Mouse (Mus musculus): ENCODE data around the gene Zfp512.
"Not testable (repeated sequence)": the region's sequence is repeated elsewhere in the genome, so short reads cannot be mapped to it uniquely, and the experiment has no call there.

Zfp512 gene

DNA sequence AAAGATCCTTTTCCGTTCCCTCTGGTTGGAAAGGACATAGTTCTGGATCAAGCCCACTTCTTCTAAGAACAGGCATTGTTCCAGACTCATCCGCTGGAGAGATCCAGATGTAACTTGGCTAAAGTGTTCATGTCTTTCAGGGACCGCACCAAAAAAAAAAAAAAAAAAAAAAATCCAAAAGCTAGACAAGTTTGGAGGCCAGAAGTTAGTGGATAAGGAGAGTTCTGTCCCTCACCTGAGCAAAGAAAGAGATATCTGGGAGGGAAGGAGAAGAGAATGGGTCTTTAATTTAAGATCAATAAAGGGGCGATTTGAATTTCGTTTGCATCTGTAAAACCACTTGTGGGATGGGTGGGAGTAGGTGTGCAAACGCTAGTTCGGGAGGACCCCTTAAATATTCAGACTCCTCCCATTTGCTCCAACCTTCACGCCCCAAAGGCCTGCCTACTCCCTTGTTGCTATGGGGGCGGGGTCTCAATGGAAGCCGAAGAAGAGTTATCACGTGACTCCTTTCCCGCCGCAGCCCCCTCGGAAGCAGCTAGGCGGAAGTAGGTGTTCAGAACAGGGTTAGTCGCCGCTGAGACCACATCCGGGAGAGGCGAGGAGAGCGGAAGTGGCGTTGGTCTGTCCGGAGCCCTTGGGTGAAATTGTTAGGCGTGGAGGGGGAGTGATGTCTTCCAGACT lies at the start of gene Zfp512:
TSS of gene Zfp512 (plus strand) at position 554 of the 684 bp plus-strand sequence.
- DNase-seq (ENCODE audit: low spot score), result peak; percentile 73

DNA sequence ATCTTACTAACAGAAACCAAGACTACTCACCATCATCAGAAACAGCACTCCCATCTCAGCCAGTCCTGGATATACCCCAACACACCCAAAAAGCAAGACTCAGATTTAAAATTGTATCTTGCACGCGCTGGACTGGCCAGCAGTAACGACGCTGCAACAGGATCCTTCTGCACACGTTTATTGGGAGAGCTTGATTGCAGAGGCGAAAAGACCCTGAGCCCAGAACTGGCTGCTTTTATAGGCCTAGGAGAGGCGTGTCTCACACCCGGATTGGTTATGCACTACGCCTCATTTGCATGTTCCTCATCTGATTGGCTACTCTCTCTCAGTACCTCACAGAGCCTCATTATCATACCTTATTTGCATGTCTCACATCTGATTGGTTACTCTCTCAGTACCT lies 17.5 kb upstream of the Zfp512 start:
- not testable (repeated sequence) for DNase-seq (ENCODE audit: low spot score)

DNA sequence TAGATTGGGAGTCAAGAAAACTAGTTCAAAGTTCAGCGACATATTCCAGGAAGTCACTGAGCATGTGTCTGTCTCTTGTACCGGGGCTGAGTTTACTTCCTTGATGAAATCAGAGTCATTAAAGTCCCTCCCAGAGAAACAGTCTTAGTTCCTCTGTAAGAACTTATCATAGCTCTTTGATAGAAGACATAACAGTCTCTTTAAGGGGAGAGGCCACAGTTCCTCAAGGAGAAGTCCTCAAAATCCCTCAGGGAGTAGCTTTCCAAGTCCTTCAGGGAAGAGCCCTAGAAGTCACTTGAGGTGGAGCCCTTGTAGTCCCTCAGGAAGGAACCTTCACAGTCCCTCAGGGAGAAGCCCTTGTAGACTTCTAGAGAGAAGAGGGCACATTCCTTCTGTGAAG lies 895 bp upstream of the Zfp512 start:
- no peak for DNase-seq (ENCODE audit: low spot score)

DNA sequence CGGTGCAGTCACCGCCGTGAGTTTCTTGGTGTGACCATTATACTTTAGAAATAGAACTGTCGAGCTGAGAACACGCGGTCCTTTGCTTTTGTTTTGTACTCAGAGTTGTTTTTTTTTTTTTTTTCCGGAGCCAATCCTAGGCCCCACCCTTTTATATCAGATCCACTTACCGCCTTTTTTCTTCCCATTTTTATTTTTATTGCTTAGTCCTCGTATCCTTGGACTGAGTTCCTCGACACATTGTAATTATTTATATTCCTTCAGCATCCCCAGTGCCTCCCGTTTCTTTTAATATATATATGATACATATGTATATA lies 289 bp downstream of the Zfp512 start:
- DNase-seq (ENCODE audit: low spot score), result no peak

DNA sequence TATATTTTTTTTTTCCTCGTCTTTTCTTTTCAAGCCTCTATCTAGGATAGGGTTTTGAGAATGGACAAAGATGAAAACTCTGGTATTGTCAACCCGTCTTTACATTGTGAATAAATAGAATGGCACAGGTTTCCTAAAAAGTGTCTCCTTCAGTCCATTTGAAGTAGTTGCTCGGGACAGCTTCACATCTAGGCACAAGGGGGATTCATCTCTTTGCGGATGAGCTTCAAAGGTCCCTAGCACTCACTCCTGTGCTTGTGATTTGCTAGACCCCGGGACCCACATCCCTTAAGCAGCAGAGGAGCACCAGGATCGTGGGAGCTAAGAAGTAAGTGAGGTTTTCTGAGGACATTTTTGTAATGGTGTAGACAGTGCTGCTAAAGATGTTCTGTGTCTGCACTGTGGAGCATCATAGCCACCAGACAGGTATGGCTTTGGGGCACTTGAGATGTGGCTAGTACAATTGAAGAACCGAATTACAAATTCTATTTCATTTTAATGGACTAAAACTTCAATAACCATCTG lies 717 bp downstream of the Zfp512 start:
- no peak for DNase-seq (ENCODE audit: low spot score)

DNA sequence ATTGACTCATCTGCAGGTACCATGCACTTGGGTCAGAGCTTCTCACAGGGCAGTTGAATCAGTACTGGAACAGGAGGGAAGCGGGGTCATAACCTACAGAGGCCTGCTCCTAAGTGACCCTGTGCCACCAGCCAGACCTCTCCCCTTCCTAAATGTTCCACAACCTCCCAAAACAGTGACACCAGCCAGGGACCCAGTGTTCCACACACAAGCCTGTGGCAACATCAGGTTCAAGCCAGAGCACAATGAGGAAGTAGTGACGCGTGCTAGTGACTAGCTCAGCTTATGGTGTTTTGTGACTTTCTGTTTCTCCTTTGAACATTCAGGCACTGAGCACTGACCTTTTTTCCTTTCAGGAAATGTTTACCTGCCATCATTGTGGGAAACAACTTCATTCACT lies 15.6 kb downstream of the Zfp512 start:
- DNase-seq (ENCODE audit: low spot score), result no peak

DNA sequence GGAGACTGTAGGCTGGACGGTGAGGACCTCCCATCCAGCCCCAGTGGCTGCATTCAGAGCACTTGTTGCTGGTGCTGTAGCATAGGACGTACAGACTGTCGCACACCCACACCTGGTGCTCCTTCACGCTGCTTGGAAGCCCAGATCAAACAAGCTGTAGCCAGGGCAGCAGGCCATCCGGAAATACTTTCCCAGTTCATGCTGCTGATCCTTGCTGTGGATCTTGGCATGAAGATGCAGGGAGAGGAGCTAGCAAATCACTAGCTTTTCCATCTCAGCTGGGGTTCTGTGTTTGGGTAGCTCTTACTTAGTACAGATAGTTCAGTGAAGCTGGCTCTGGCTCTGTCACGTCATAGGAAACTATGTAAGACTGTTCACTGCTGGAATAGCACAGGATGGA lies 17.5 kb downstream of the Zfp512 start:
- no peak for DNase-seq (ENCODE audit: low spot score)

DNA sequence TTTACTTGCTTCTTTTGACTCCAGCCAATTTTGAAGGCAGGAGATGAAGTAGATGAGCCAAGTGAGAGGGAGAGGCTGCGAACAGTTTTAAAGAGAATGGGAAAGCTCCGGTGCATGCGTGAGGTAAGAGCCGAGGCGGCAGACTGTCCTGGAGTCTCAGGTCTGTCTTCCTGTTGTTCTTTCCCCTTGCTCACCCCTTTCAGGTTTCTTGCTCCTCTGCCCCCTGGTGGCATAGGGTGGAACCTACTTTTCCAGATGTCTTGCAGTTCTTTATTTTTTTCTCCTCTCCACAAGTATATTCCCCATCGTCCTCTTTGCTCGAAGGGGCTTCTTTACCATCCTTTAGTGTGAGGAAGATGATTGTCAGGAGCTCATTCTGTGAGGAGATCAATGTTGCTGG lies 18.1 kb downstream of the Zfp512 start:
- DNase-seq (ENCODE audit: low spot score), result peak; percentile 21

DNA sequence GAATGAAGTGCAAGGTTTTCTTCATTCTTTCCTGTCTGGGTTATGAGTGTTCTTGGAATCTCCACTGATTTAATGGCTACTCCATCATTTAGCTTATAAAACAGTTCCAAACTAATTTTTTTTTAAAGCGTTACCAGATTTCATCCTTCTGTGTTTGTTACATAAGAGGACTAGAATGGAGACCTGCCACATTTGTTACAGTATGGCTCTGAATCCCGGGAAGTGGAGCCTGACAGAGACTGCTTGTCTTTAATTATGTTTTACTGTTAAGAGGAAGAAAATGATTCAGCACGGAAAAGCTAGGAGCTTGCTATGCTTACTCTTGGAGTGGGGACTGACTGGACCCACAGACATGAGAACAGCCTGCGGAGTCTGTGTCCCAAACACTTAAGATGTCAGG lies 28.3 kb downstream of the Zfp512 start:
- DNase-seq (ENCODE audit: low spot score), result no peak

DNA sequence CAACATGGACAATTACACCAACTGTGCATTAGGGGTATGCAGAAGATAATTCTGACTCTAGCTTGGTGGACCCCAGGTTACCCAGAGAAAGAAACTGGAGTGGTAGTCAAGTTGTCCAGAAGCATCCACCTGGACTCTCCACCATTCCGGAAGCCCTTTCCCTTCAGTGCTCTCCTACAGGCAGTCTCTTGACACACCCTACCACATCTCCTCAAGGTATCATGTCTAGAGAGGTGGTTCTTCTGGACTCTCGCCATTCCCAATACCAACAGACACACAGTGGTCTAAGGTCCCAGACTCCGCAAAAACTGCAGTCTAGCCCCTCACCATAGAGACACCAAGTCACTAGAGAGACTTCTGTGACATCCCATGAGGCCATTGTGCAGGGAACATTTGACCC lies 33.2 kb downstream of the Zfp512 start, which contains the start of gene 4930548H24Rik:
TSS of gene 4930548H24Rik (plus strand) at position 301 of the 400 bp plus-strand sequence.
- no peak for DNase-seq (ENCODE audit: low spot score)

DNA sequence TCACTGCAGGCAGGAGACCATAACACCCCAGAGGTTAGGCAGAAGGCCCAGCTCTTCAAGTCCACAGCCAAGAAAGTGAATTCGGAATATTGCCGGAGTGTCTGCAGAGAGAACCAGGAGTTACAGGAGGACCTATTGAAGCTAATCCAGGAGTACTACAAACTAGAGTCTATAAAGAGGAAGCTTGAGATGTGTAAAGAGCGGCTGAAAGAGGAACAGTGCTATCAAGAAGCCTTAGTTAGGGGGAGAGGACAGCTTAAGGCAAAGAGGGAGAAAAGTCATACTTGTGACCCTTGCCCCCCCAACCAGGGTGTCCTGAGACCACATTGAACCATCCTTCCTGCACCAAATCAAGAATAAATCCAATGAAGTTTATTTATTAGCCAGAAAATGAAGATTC lies 35.7 kb downstream of the Zfp512 start:
- DNase-seq (ENCODE audit: low spot score), result no peak

DNA sequence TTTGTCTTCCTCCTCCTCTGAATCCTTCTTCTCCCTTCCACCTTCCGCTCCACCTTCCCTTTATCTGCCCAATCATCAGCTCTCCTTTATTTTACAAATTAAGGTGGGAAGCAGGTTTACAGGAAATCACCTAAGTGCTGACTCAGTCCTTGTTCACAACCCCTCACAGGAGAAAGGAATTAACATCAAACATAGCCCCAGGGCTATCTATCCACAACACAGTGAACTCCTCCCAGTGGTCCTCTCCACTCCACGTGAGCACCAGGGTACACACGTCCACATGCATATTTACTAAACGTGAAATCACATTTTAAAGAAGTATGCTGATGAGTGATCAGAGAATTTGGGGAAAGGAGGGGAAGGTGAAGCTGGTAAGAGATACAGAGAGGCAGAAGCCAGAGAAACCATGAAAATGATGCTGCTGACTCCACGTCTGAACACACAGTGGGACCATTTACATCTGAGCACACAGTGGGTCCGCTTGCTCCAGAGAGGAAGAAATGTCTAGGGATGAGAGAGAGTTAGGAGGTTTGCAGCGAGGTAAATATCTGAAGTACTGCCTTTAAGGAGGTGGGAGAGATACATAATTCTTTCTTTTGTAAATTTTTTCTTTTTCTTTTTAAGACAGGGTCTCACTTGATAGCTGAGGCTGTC lies 37.0 kb downstream of the Zfp512 start:
- DNase-seq (ENCODE audit: low spot score), result no peak

DNA sequence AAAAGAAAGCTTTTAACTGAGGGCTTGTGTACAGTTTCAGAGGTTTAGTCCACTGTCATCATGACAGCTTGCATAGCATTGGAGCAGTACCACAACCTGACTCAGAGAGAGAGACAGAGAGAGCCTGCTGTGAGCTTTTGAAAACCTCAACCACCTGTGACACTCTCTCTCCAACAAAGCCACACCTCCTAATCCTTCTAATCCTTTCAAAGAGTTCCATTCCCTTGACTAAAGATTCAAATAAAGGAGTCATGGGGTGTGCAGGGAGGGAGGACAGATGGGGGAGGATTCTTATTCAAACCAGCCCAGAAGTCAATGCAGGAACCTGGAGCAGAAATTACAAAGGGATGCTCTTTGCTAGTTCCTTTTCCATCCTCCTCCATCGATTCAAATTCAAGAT lies 39.8 kb downstream of the Zfp512 start:
- DNase-seq (ENCODE audit: low spot score), result no peak

DNA sequence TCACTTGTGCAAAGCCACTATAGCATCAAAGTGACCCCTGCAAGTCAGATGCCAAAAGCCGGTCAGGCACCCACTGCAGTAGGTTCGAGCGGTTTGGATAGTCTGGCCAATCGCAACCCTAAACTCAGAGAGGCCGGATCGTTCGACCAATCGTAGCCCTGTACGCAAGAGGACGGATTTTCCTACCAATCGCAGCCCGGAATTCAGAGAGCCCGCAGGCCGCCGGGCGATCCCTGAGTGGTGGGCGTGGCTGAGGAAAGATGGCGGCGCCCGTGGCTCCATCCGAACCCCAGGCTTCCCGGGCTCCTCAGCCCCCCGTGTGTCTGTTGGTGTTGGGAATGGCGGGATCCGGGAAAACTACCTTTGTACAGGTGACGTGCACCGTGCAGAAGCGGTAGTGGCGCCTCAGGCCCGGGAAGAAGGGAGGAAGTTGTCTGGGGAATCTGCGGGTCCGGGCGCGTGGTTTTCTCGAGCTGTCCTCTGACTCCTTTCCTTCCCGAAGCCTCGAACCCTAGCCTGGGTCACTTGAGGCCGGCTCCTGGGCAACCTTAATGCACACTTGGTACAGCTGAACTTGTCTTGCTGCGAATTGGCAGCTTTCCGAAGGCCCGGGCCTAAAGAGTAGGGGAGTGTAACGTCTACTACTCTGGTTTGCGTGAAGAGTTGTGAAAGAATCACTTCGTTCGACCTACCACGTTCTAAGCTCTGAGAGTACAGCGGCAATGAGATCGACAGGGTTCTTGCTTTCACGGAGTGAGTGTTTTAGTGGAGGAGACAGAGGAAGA lies 42.5 kb downstream of the Zfp512 start, which contains the start of gene Gpn1:
TSS of gene Gpn1 (plus strand) at position 229 of the 785 bp plus-strand sequence.
- peak; percentile 68 for DNase-seq (ENCODE audit: low spot score)

DNA sequence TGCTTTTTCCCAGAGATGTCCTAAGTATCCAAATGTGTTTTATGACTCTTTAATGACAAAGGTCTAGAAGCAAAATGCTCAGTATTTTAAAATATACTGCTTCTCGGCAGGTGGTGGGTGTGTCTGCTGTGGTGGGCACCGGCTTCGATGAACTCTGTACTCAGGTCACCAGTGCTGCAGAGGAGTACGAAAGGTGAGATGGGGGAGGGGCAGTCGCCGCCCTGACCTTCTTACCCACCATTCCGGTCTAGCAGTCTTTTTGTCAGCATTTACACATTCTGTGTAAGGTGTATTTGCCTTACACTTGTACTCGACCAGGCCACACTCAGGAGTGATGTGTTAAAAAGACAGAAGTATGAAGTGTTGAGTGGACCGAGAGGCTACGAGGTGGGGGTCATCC lies 52.6 kb downstream of the Zfp512 start:
- no peak for DNase-seq (ENCODE audit: low spot score)

DNA sequence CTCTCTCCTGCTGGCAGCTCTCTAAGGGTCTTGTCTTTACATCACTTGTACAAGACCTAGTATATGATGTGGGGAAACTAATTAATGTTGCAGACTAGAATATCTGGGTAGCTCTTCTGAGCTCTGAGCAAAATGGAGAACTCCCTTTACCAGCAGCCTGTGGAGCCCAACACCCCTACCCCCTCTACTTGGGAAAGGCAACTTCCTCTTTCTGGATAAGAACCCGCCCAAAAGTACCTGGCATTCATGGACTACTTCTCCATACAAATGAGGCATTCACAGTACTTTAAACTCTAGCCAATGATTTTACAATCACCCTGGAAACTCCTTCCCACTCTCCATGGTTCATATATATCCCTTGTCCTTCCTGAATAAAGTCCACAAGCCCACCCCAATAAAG lies 60.2 kb downstream of the Zfp512 start:
- no peak for DNase-seq (ENCODE audit: low spot score)

DNA sequence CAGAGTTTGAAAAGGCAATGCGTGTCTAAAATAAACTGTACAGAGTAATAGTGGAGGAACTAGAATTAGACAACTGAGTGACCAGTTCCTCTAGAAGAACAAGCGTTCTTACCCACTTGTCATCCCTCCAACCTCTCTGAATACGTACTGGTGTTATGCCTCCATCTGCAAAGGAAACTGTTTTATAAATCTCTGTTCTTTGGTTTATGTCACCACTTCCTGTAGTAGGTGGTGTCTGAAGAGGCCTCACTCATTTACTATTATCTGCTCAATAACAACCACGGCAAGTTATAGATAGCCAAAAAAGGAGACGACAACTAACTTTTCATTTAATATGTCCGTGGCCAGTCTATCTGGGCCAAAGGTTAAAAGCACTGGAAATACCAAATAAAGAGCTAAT lies 68.3 kb downstream of the Zfp512 start:
- DNase-seq (ENCODE audit: low spot score), result no peak

DNA sequence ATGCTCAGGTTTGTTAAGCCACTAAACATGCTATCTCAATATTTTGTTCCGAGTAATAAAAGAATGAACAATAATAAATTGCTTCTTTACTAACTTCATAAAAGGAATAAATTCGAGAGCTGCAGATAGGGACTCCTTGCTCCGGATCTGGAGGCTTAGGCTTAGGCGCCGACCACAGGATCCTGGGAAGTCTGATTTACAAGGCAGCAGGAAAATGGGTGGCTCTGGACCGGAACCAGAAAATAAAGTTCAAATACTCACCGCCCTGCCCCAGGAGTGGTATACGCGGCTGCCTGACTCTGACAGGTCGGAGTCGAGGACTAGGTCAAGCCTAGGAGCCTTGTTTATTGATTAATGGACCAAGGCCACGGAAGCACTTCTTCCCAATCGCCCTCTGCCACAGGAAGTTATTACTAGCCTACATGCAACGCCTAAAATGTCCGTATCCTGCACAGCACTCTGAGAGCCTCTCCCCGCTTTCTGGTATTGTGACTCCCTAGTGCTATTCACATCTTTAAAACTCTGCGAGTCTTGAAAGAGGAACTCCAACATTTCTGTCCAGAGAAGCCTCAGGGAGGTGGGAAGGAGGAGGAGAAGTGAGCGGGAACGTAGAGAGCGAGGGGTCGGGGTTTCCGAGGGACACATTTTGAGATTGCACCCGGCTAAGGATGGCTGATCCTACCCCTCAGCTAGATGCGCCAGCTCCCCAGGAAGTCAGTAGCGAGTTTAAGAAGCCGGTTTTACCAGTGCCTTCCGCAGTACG lies 74.3 kb downstream of the Zfp512 start, which contains the start of gene Slc4a1ap:
TSS of gene Slc4a1ap (plus strand) at position 642 of the 763 bp plus-strand sequence.
- DNase-seq (ENCODE audit: low spot score), result peak; percentile 71

DNA sequence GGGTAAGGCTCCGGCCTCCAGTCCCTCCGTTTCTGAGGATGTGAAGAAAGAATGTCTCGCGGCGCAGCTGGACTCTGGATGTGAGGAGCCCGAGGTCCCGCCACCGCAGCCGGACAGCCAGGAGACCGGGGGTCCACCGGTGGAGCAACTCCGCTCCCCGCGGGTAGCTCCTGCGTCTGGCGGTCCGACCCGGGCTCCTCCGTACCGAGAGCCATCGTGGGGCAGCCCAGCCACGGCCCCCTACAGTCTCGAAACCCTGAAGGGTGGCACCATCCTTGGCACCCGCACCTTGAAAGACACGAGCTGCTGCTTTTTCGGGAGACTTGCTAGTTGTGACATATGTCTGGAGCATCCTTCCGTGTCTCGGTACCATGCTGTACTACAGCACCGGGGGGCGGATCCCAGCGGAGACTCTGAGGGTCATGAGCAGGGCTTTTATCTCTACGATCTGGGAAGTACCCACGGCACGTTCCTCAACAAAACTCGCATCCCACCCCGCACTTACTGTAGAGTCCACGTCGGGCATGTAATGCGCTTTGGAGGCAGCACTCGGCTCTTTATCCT lies 75.0 kb downstream of the Zfp512 start:
- DNase-seq (ENCODE audit: low spot score), result no peak

DNA sequence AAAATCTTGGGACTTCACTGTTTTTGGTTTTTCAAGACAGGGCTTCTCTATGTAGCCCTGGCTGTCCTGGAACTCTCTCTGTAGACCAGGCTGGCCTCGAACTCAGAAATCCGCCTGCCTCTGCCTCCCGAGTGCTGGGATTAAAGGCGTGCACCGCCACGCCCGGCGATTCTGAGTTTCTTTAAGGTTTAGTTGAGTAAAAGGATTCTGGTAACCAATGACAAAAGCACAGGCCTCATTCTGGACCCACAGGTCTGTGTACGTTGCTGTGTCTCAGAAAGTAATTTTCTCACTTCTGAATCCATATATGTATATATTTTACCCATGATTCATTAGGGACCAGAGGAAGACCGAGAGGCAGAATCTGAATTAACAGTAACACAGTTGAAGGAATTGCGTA lies 75.5 kb downstream of the Zfp512 start, which contains the start of gene Supt7l:
TSS of gene Supt7l (minus strand) at position 101 of the 400 bp plus-strand sequence.
- DNase-seq (ENCODE audit: low spot score), result not testable (repeated sequence)

DNA sequence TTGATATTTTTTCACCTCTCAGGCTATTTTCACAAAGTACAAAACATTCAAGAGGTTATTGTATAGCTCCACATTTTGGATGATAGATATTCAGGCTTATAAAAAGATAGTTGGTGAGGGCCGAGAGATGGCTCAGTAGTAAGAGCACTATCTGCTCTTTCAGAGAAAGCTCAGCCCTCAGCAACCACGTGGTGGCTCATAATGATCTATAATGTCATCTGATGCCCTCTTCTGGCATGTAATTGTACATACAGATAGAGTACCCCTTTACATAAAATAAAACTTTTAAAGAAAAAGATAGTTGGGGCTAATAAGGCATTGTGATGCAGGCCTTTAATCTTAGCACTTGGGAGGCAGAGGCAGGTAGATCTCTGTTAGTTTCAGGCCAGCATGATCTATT lies 76.3 kb downstream of the Zfp512 start:
- no peak for DNase-seq (ENCODE audit: low spot score)

All from ovary, postnatal 10 days (tissue).